Mouse (Mus musculus) neural tube, embryonic 14.5 days (tissue): ENCODE results near the gene Runx3. TPM values are rescaled to one million over a fixed set of nuclear protein-coding genes. Genes with fewer than 3 reads are reported as not detected.

Experiments used
- ATAC-seq: fragments of 200-750 bp; cut with Nextera tagmentation; 2 replicates; pipeline ENCODE4 v1.8.0; 2017; ENCODE audit warnings: low read depth, mild to moderate bottlenecking, moderate TSS enrichment, moderate library complexity
- H3K27ac ChIP-seq: fragments of 300-500 bp; sonication (generic); 2 replicates; pipeline ENCODE4 v1.5.1; 2014; ENCODE audit warnings: low read depth, mild to moderate bottlenecking, control low read depth, low read length, moderate library complexity, mixed read lengths
- H3K27me3 ChIP-seq: fragments of 300-500 bp; sonication (generic); 2 replicates; pipeline ENCODE4 v1.6.1; 2014; ENCODE audit warnings: low read length; ENCODE audit not compliant: control insufficient read depth, insufficient read depth
- H3K36me3 ChIP-seq: fragments of 300-500 bp; sonication (generic); 2 replicates; pipeline ENCODE4 v1.6.1; 2014; ENCODE audit warnings: low read length, mixed read lengths; ENCODE audit not compliant: control insufficient read depth, insufficient read depth
- H3K4me1 ChIP-seq: fragments of 300-500 bp; sonication (generic); 2 replicates; pipeline ENCODE4 v1.6.1; 2014; ENCODE audit warnings: low read length; ENCODE audit not compliant: control insufficient read depth, insufficient read depth
- H3K4me2 ChIP-seq: fragments of 300-500 bp; sonication (generic); 2 replicates; pipeline ENCODE4 v1.6.1; 2014; ENCODE audit warnings: mild to moderate bottlenecking, low read depth, low read length, control low read depth
- H3K4me3 ChIP-seq: fragments of 300-500 bp; sonication (generic); 2 replicates; pipeline ENCODE4 v1.5.1; 2014; ENCODE audit warnings: low read depth, low read length, control low read depth, mixed read lengths
- H3K9ac ChIP-seq: fragments of 300-500 bp; sonication (generic); replicated peaks from 2 replicates; pipeline ENCODE4 v1.6.1; 2014; ENCODE audit warnings: low read depth, mild to moderate bottlenecking, control low read depth, low read length, mixed read lengths
- H3K9me3 ChIP-seq: fragments of 300-500 bp; sonication (generic); 2 replicates; pipeline ENCODE4 v1.6.1; 2016; ENCODE audit warnings: low read length; ENCODE audit not compliant: control insufficient read depth
- WGBS: fragments of 180-500 bp; shearing (Covaris S2); extraction: QIAGEN DNeasy Blood & Tissue Kit; methylation state at CpG from one replicate; pipeline ENCODE4 v1.1.7; 2014; 5-methylcytosine and 5-hydroxymethylcytosine counted together
- polyA plus RNA-seq: library from polyadenylated mRNA; unstranded; fragments of >200 nt; fragmentation: Nextera tagmentation; extraction: Ambion mirVana; gene quantifications from 2 replicates; pipeline ENCODE4 v1.2.1, GENCODE M21; 2014

The Runx3 gene
- polyA plus RNA-seq = 0.54 TPM in 1 of 2 replicates, not detected in the other

DNA sequence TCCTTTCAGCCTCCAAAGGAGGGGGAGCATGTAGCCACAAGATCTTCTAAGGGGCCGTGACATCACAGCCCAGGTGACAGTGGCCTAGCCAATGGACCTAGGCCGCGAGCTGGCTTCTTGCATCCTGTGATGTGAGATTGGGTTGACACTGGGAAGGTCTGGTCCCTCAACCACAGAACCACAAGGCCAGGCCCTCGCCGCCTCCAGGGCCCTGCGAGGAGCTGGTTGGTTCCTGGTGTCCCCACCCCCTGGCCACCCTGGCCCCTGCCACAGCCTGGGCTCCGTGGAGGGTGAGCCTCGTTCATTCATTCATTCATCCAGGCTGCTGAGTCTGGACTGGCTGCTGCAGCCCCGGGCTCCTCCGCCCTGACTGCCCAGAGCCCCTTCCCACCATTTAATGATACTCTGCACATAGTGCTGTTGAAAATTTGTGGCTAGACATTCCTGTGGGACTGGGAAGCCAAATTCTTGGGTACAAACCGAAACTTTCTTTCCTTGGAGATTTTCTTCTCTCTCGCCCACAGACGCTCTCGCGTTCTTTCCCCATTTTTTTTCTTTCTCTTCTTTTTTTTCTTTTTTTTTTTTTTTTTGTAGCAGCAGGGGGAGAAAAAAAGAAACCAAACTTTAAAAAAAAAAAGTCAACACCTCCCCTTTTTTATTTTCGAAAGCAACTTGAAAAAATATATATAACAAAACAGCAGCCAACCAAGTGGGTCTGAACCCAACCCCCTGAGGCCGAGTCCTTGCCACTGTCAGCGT, at the start of gene Runx3:
Gene Runx3, plus strand, starts transcription at position 311 of the 759 bp plus-strand sequence.
- Histone ChIP-seq H3K4me3 (no peak within 1 kb of the TSS), H3K9ac (no peak within 1 kb of the TSS), H3K4me1 (no peaks in the 10 kb centered on the region), H3K27ac (no peak within 1 kb of the TSS), H3K27me3 (no peaks in the 10 kb centered on the region), H3K9me3 (no peaks in the 10 kb centered on the region), H3K4me2 (no peak within 1 kb of the TSS), H3K36me3 (no peaks in the 10 kb centered on the region)
- WGBS = 79% methylated on average over 18 of the region's 18 CpGs
- ATAC-seq = no peak

DNA sequence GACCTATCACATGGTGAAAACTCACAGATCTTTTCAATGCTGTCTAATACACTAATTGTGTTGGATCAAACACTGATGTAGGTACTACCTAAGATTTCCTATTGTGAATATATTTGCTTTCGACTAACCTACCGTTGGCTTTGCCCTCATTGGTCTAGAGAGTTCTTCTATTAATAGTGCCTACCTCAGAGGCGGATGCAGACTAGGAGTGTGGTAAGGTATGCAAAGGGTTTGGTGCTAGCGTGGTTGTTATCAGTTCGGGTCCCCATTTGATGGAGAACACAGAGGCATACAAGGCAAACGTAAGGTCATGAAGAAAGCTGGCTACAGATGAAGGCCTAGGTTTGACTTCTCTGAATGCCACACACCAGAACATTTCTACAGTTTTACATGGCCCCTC, 47.8 kb upstream of the Runx3 start:
- 89% methylated on average over 6 of the region's 6 CpGs for WGBS
- Histone ChIP-seq H3K4me1 (no peaks in the 10 kb centered on the region), H3K4me2 (no peak overlapping the region), H3K9me3 (no peaks in the 10 kb centered on the region), H3K27me3 (no peaks in the 10 kb centered on the region), H3K36me3 (no peaks in the 10 kb centered on the region), H3K27ac (no peak overlapping the region), H3K9ac (no peak overlapping the region), H3K4me3 (no peak overlapping the region)
- no peak for ATAC-seq

DNA sequence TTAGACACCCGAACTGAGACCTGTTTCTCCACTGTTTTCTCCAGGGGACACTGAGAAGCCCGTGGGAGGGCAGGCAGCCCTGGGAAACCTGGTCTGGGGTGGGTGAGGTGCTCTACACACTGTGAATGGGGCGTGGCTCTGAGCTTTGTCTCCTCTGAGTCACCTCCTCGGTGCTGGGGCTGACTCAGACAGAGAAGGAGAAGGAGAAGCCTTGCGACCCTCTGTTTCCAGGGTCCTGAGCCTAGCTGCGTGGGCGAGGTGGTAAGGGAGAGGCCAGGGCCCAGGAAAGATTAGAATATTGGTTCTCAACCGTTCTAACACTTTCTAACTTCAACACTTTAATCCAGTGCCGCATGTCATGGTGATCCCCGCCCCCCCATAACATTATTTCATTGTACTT, 46.9 kb upstream of the Runx3 start:
- Histone ChIP-seq H3K9me3 (no peaks in the 10 kb centered on the region), H3K4me3 (no peak overlapping the region), H3K4me1 (no peaks in the 10 kb centered on the region), H3K27ac (no peak overlapping the region), H3K4me2 (no peak overlapping the region), H3K27me3 (no peaks in the 10 kb centered on the region), H3K9ac (no peak overlapping the region), H3K36me3 (no peaks in the 10 kb centered on the region)
- ATAC-seq = no peak
- 73% methylated on average over 10 of the region's 10 CpGs for WGBS

DNA sequence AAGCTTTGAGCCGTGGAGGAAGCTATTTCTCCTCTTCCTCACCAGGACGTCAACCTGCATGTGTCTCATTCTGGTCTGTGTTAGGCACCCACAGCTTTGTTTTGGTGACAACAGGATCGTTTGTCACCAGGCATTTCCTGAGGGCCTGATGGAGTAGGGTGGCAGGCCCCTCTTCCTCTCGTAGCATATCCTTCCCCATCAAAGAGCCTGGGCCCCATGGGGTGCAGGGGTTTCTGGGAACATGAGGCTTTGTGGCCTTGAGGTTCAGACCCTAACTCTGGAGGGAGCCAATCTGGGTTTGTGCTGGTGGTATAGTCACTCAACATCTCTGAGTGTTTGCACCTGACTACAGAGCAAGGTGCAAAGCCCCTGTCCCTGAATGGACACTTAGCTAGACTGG, 45.8 kb upstream of the Runx3 start:
- no peak overlapping the region for H3K4me2 ChIP-seq
- H3K9ac ChIP-seq = no peak overlapping the region
- no peaks in the 10 kb centered on the region for H3K27me3 ChIP-seq
- H3K36me3 ChIP-seq = no peaks in the 10 kb centered on the region
- ATAC-seq = no peak
- 58% methylated on average over 4 of the region's 4 CpGs for WGBS
- H3K4me1 ChIP-seq = no peaks in the 10 kb centered on the region
- H3K4me3 ChIP-seq = no peak overlapping the region
- no peak overlapping the region for H3K27ac ChIP-seq
- H3K9me3 ChIP-seq = no peaks in the 10 kb centered on the region

DNA sequence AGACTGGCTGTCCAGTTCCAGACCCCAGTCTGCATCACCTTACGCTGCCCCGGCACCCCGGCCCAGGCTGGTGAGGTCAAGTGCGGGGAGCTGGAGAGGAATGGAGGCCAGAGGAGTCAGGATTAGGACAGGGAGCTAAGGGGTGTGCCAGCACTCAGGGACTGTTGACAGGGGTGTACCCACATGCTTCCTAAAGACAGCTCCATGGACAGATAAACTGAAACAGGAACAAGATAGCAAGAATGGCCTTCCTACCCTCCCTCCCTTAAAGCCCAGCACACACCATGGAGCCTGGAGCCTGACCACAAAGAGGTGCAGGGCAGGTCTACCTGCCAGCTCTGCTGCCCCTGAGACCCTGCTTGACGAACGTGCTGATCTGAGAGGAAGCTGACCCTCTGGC, 45.1 kb upstream of the Runx3 start:
- WGBS = 89% methylated on average over 6 of the region's 6 CpGs

DNA sequence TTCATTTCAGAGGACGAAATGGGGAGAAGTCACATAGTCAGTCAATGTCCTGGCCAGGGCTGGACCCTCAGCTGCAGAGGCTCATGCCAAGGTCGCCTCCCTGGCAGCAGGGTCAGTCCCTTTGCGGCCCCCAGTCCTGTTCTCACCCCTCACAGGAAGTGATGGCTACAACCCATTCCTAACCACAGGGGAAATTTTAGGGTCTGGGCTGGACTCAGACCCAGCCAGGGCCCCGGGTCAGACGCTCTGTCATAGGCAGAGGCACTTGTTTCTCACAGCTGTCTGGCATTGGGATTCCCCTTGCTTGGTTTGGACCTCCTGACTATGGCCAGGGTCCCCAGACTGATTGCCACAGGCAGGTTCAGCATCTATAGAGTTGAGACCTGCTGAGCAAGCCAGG, 43.8 kb upstream of the Runx3 start:
- H3K27me3 ChIP-seq = no peaks in the 10 kb centered on the region
- H3K36me3 ChIP-seq = no peaks in the 10 kb centered on the region
- H3K4me2 ChIP-seq = no peak overlapping the region
- no peak overlapping the region for H3K4me3 ChIP-seq
- H3K9me3 ChIP-seq = no peaks in the 10 kb centered on the region
- H3K27ac ChIP-seq = no peak overlapping the region
- no peak overlapping the region for H3K9ac ChIP-seq
- 90% methylated on average over 5 of the region's 5 CpGs for WGBS
- H3K4me1 ChIP-seq = no peaks in the 10 kb centered on the region
- no peak for ATAC-seq

More for the DNA sequence above, 45.1 kb upstream of the Runx3 start:
- no peak overlapping the region for H3K27ac ChIP-seq
- no peaks in the 10 kb centered on the region for H3K27me3 ChIP-seq
- no peak for ATAC-seq
- H3K36me3 ChIP-seq = no peaks in the 10 kb centered on the region
- no peaks in the 10 kb centered on the region for H3K4me1 ChIP-seq
- no peak overlapping the region for H3K4me3 ChIP-seq
- no peak overlapping the region for H3K4me2 ChIP-seq
- no peak overlapping the region for H3K9ac ChIP-seq
- H3K9me3 ChIP-seq = no peaks in the 10 kb centered on the region

DNA sequence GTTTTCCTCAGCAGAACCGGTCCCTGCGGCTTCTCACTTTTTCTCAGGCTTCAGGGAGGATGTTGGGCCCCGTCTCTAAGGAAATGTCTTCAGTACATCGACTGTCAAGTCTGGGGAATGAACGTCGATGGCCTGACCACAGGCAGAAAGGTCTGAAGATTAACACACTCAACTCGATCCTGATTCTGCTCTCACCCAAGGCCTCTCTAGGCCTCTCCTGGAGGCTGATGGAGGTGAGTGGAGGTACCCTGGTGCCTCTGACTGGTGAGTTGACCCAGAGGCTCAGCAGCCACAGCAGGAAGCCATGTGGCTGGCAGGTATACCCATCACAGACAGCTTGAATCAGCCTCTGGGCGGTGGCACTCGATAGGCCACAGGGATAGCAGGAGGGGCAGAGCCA, 43.3 kb upstream of the Runx3 start:
- 82% methylated on average over 9 of the region's 9 CpGs for WGBS
- Histone ChIP-seq H3K9me3 (no peaks in the 10 kb centered on the region), H3K27me3 (no peaks in the 10 kb centered on the region), H3K4me1 (no peaks in the 10 kb centered on the region), H3K36me3 (no peaks in the 10 kb centered on the region), H3K9ac (no peak overlapping the region), H3K27ac (no peak overlapping the region), H3K4me3 (no peak overlapping the region), H3K4me2 (no peak overlapping the region)
- ATAC-seq = no peak

DNA sequence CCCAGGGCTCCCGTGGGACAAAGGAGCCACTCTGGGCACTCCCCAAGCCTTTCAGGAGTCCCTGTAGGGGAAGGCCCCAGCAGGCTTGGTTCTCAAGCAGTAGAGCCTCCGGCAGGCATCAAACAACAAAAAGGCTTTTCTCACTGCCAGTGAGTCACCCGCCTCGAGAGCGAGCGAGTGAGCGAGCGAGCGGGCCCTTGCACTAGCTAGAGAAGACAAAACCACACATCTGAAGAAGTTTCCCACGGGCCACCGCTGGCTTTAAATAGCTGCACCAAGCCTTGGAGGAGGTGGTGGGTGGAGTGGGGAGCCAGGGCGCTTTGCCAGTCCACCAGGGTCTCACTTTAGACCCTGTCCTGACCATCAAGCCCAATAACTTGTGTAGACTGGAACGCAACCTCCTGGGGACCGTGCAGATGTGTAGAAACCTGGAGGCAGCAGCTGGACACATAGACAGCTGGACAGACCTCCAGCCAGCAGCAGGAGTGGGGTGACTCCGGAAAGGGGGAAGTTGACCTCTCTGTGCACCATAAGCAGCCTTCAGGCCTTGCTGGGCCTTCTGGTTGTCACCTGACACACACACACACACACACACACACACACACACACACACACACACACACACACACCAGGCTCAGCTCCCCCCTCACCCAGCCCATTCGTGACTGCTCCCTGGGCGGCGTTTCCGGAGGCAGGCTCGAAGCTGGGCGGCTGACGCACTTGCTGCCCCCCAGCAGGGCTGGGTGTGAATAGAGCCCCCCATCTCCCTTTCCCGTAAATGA, 40.4 kb upstream of the Runx3 start:
- H3K4me2 ChIP-seq = no peak overlapping the region
- no peak overlapping the region for H3K4me3 ChIP-seq
- 48% methylated on average over 23 of the region's 23 CpGs for WGBS
- H3K27me3 ChIP-seq = no peaks in the 10 kb centered on the region
- no peaks in the 10 kb centered on the region for H3K36me3 ChIP-seq
- H3K4me1 ChIP-seq = no peaks in the 10 kb centered on the region
- ATAC-seq = no peak
- no peak overlapping the region for H3K27ac ChIP-seq
- H3K9me3 ChIP-seq = no peaks in the 10 kb centered on the region
- no peak overlapping the region for H3K9ac ChIP-seq

DNA sequence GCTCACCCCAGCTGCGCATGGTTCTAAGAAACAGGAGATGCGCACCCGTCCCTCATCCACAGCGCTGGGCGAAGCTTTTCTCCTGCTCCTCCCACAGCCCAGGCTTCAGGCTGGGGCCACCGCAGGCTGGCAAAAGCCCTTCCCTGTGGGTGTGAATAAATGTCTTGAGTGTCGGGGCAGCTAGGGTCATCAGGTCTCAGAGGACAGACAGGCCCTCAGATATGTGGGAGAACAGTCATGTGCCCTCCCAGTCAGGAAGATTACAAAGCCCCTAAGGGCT, 39.9 kb upstream of the Runx3 start:
- Histone ChIP-seq H3K9ac (no peak overlapping the region), H3K36me3 (no peaks in the 10 kb centered on the region), H3K4me1 (no peaks in the 10 kb centered on the region), H3K9me3 (no peaks in the 10 kb centered on the region), H3K27me3 (no peaks in the 10 kb centered on the region), H3K4me2 (no peak overlapping the region), H3K27ac (no peak overlapping the region), H3K4me3 (no peak overlapping the region)
- no peak for ATAC-seq
- WGBS = 77% methylated on average over 7 of the region's 7 CpGs
